Mouse (Mus musculus): ENCODE measurements around the gene Fyn. TPM values are rescaled to one million over a fixed set of nuclear protein-coding genes. Genes with fewer than 3 reads are reported as not detected.

Gene Fyn
- total and polyA plus RNA-seq, 2 experiments from 2014 or later, result 10.8 to 24.1 TPM

DNA sequence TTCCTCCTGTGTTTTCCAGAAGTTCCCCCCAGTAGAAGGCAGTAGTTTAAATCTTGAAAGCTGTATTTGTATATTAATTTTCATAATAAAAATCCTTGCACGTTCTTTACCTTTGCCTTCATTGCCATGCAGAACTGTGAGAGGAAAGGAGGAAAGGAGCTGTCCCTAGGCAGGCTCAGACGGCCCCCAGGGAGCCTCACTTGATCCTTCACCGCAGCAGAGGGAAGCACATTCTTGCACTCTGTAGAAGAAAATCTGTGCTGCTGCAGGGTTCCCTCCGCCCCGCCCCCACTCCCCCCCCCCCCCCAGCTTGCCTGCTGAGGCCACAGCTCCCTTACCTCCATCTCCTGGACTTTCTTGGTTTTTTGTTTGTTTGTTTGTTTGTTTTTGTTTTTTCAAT is 158.5 kb downstream of the Fyn start:
- DNase-seq (ENCODE audit: low spot score) (no peak), ATAC-seq (ENCODE audit: insufficient read depth, low read depth) (no peak)
- H3K9ac ChIP-seq (replicated peaks; ENCODE audit: low read depth, low read length), result no peak overlapping the region
- H3K4me3 ChIP-seq (ENCODE audit: low read depth, low read length), result no peak overlapping the region
- no peaks in the 10 kb centered on the region for H3K4me1 ChIP-seq (ENCODE audit: control insufficient read depth, insufficient read depth)
- H3K4me2 ChIP-seq (ENCODE audit: low read depth, low read length), result no peak overlapping the region
- TF ChIP-seq CTCF (IDR thresholded peaks at IDR 0.05; ENCODE audit: low read depth) (no peak), EP300 (IDR thresholded peaks at IDR 0.05; ENCODE audit: low read depth) (no peak)
- no peaks in the 10 kb centered on the region for H3K9me3 ChIP-seq (replicated peaks; ENCODE audit: control insufficient read depth, low read length)
- 34% methylated on average over 5 of the region's 5 CpGs for WGBS
- peaks cover 40% of the 10 kb centered on the region for H3K36me3 ChIP-seq (replicated peaks; ENCODE audit: control insufficient read depth, insufficient read depth, low read length)
- no peak overlapping the region for H3K27ac ChIP-seq (ENCODE audit: low read depth)
- no peaks in the 10 kb centered on the region for H3K27me3 ChIP-seq (ENCODE audit: control insufficient read depth, insufficient read depth, low read length)

DNA sequence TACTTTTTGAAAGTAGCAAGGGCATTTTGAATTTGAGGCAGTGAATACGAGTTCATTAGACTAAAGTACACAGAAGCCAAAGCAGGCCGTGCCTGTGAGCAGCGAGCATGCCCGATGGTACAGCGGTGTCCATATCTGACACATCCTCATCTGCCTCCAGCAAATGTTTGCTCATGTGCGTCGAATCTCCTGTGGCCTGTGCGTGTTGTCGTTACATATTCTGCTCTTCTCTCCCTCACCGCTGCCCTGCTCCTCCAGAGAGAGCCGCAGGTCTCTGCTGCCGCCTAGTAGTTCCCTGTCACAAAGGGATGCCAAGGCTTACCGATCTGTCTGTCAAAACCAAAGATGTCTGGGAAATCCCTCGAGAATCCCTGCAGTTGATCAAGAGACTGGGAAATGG is 160.5 kb downstream of the Fyn start:
- no peak for DNase-seq (ENCODE audit: low spot score)
- H3K9me3 ChIP-seq (replicated peaks; ENCODE audit: control insufficient read depth, low read length), result no peaks in the 10 kb centered on the region
- no peaks in the 10 kb centered on the region for H3K27me3 ChIP-seq (ENCODE audit: control insufficient read depth, insufficient read depth, low read length)
- no peak overlapping the region for H3K27ac ChIP-seq (ENCODE audit: low read depth)
- no peak overlapping the region for H3K4me2 ChIP-seq (ENCODE audit: low read depth, low read length)
- no peak for ATAC-seq (ENCODE audit: insufficient read depth, low read depth)
- H3K36me3 ChIP-seq (replicated peaks; ENCODE audit: control insufficient read depth, insufficient read depth, low read length), result peaks cover 49% of the 10 kb centered on the region
- no peak overlapping the region for H3K9ac ChIP-seq (replicated peaks; ENCODE audit: low read depth, low read length)
- TF ChIP-seq CTCF (IDR thresholded peaks at IDR 0.05; ENCODE audit: low read depth), result no peak
- TF ChIP-seq EP300 (IDR thresholded peaks at IDR 0.05; ENCODE audit: low read depth), result no peak
- no peak overlapping the region for H3K4me3 ChIP-seq (ENCODE audit: low read depth, low read length)
- 85% methylated on average over 14 of the region's 14 CpGs for WGBS
- H3K4me1 ChIP-seq (ENCODE audit: control insufficient read depth, insufficient read depth), result no peaks in the 10 kb centered on the region

DNA sequence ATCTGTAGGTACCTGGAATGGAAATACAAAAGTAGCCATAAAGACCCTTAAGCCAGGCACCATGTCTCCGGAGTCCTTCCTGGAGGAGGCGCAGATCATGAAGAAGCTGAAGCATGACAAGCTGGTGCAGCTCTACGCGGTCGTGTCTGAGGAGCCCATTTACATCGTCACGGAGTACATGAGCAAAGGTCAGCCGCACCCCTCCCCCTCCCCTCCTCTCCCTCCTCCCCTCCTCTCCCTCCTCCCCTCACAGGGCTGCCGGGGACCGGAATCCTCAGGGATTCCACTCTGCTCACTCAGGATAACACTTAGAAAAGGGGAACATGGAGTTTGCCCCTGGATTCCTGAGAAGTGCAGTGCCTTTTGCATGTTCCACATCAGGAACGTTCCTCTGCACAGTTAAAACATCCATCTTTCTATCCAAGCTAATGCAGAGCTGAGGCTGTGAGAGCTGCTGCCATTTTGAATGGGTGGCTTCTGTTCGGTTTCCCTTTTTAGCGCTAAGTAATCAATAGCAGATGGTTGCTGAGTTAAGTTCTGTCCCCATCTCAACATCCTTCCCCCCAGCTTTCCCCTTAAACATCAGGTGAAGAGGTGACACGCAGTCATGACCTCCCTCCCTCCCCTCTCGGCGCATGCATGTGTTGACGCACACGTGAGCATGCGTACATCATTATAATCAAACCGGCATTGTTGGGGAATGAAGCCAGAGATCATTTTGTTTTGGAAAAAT is 163.5 kb downstream of the Fyn start:
- Histone ChIP-seq H3K27ac (ENCODE audit: low read depth) (no peak overlapping the region), H3K9ac (replicated peaks; ENCODE audit: low read depth, low read length) (no peak overlapping the region), H3K4me2 (ENCODE audit: low read depth, low read length) (no peak overlapping the region), H3K27me3 (ENCODE audit: control insufficient read depth, insufficient read depth, low read length) (no peaks in the 10 kb centered on the region), H3K36me3 (replicated peaks; ENCODE audit: control insufficient read depth, insufficient read depth, low read length) (peaks cover 30% of the 10 kb centered on the region), H3K4me1 (ENCODE audit: control insufficient read depth, insufficient read depth) (peaks cover 14% of the 10 kb centered on the region; the same call in 1 of the 2 replicates), H3K9me3 (replicated peaks; ENCODE audit: control insufficient read depth, low read length) (no peaks in the 10 kb centered on the region), H3K4me3 (ENCODE audit: low read depth, low read length) (no peak overlapping the region)
- DNase-seq (ENCODE audit: low spot score), result no peak
- TF ChIP-seq EP300 (IDR thresholded peaks at IDR 0.05; ENCODE audit: low read depth) (no peak), CTCF (IDR thresholded peaks at IDR 0.05; ENCODE audit: low read depth) (no peak)
- ATAC-seq (ENCODE audit: insufficient read depth, low read depth), result no peak
- WGBS, result 64% methylated on average over 20 of the region's 20 CpGs

DNA sequence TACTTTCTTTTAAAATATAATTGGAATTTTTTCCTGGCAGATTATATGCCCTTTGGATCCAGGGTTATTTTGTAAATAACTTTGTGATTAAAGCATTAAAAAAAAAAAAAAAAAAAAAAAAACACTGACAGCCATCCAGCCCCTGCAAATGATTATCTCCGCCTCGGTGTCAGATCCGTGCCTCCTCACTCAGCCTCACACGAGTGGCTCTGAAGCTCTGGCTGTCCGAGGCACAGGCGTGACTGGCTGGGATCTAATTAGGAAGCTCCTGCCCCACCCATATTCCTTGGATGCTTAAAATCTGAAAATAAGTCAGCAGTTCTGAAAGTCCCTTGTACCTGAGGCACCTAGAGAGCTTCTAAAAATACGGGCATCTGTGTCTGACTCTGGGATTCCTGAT is 164.2 kb downstream of the Fyn start:
- no peak overlapping the region for H3K4me2 ChIP-seq (ENCODE audit: low read depth, low read length)
- WGBS, result 60% methylated on average over 7 of the region's 7 CpGs
- H3K27me3 ChIP-seq (ENCODE audit: control insufficient read depth, insufficient read depth, low read length), result no peaks in the 10 kb centered on the region
- no peak overlapping the region for H3K4me3 ChIP-seq (ENCODE audit: low read depth, low read length)
- H3K36me3 ChIP-seq (replicated peaks; ENCODE audit: control insufficient read depth, insufficient read depth, low read length), result peaks cover 30% of the 10 kb centered on the region
- H3K9ac ChIP-seq (replicated peaks; ENCODE audit: low read depth, low read length), result no peak overlapping the region
- H3K27ac ChIP-seq (ENCODE audit: low read depth), result no peak overlapping the region
- no peaks in the 10 kb centered on the region for H3K9me3 ChIP-seq (replicated peaks; ENCODE audit: control insufficient read depth, low read length)
- peaks cover 14% of the 10 kb centered on the region; the same call in 1 of the 2 replicates for H3K4me1 ChIP-seq (ENCODE audit: control insufficient read depth, insufficient read depth)
- no peak for DNase-seq (ENCODE audit: low spot score)
- TF ChIP-seq EP300 (IDR thresholded peaks at IDR 0.05; ENCODE audit: low read depth) (no peak), CTCF (IDR thresholded peaks at IDR 0.05; ENCODE audit: low read depth) (no peak)
- ATAC-seq (ENCODE audit: insufficient read depth, low read depth), result no peak

DNA sequence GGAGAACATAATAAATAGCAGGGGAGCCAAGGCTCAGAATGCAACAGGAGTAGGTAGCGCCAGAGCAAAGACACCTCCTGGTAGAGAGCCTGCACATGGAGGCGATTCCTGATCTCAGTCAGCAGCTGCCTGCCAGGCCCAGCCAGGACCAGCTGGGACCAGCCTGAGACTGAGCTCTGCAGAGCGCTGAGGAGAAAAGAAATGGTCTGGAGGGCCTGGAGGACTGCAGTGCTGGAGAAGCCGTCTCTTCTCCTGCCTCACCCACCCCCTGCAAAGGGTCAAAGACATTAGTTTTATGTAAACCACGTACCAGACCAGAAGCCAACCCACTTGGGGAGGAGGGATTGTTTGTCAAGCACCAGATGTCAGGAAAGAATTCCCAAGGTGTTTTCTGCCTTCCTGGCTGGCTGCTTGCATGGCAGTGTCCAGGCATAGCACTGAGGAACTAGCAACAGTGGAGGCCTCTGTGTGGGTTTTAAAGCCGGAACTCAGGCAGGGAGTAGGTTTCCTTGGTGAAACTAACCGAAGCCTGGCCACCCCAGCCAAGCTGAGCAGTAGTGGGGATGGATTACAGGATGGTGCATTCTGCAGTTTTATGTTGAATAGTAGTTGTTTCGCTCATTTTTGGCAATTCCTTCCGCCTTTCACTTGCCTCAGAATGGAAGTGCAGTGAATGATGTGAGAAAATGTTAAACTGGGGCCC is 165.8 kb downstream of the Fyn start:
- TF ChIP-seq EP300 (IDR thresholded peaks at IDR 0.05; ENCODE audit: low read depth) (no peak), CTCF (IDR thresholded peaks at IDR 0.05; ENCODE audit: low read depth) (no peak)
- no peaks in the 10 kb centered on the region for H3K9me3 ChIP-seq (replicated peaks; ENCODE audit: control insufficient read depth, low read length)
- ATAC-seq (ENCODE audit: insufficient read depth, low read depth) (no peak), DNase-seq (ENCODE audit: low spot score) (no peak)
- H3K27ac ChIP-seq (ENCODE audit: low read depth), result no peak overlapping the region
- peaks cover 18% of the 10 kb centered on the region for H3K36me3 ChIP-seq (replicated peaks; ENCODE audit: control insufficient read depth, insufficient read depth, low read length)
- peaks cover 14% of the 10 kb centered on the region; the same call in 1 of the 2 replicates for H3K4me1 ChIP-seq (ENCODE audit: control insufficient read depth, insufficient read depth)
- 68% methylated on average over 9 of the region's 9 CpGs for WGBS
- no peaks in the 10 kb centered on the region for H3K27me3 ChIP-seq (ENCODE audit: control insufficient read depth, insufficient read depth, low read length)
- no peak overlapping the region for H3K4me3 ChIP-seq (ENCODE audit: low read depth, low read length)
- no peak overlapping the region for H3K4me2 ChIP-seq (ENCODE audit: low read depth, low read length)
- no peak overlapping the region for H3K9ac ChIP-seq (replicated peaks; ENCODE audit: low read depth, low read length)
